Mouse (Mus musculus): ENCODE measurements at regions not wholly inside any gene's neighbourhood (a gene's known extent, or its start where the extent isn't known, plus 50 kb on each side); places are given as distances from the start of the nearest gene placed in this dataset.

GRCm38 (mm10) chr8:96289519-96289918 lies 401.2 kb upstream of the Got2 start:
- ATAC-seq (no peak), DNase-seq (peak; percentile 25)
- no peak overlapping the region for H3K4me2 ChIP-seq (ENCODE audit: low read depth)
- WGBS, result 62% methylated on average over 3 of the region's 3 CpGs
- no peaks in the 10 kb centered on the region; the same call in 1 of the 2 replicates for H3K4me1 ChIP-seq (ENCODE audit: insufficient read depth)
- no peak overlapping the region for H3K4me3 ChIP-seq (ENCODE audit: low read depth, low read length)
- no peaks in the 10 kb centered on the region for H3K27me3 ChIP-seq (ENCODE audit: insufficient read depth, low read length)
- no peaks in the 10 kb centered on the region for H3K9me3 ChIP-seq (ENCODE audit: low read length)
- no peak overlapping the region for H3K9ac ChIP-seq
- peak overlapping the region; percentile 50 for H3K27ac ChIP-seq (ENCODE audit: low read depth, low read length)
- no peaks in the 10 kb centered on the region for H3K36me3 ChIP-seq (ENCODE audit: insufficient read depth)
- TF ChIP-seq CTCF (IDR thresholded peaks at IDR 0.05; ENCODE audit: low read depth), result no peak

- no peaks in the 10 kb centered on the region for H3K9me3 ChIP-seq (ENCODE audit: low read length)
- 22% methylated on average over 3 of the region's 3 CpGs for WGBS
- H3K4me1 ChIP-seq (ENCODE audit: insufficient read depth), result no peaks in the 10 kb centered on the region; the same call in 1 of the 2 replicates
- no peak overlapping the region for H3K4me3 ChIP-seq (ENCODE audit: low read depth, low read length)
- no peak overlapping the region for H3K4me2 ChIP-seq (ENCODE audit: low read depth)
- no peaks in the 10 kb centered on the region for H3K27me3 ChIP-seq (ENCODE audit: insufficient read depth, low read length)
- H3K36me3 ChIP-seq (ENCODE audit: insufficient read depth), result no peaks in the 10 kb centered on the region
- no peak overlapping the region for H3K27ac ChIP-seq (ENCODE audit: low read depth, low read length)
- DNase-seq, result peak; percentile 6
- peak; percentile 14; the same call in 1 of the 2 replicates for ATAC-seq
- no peak overlapping the region for H3K9ac ChIP-seq
- TF ChIP-seq CTCF (IDR thresholded peaks at IDR 0.05; ENCODE audit: low read depth), result no peak
Measured at GRCm38 (mm10) chr8:96288525-96288924, 400.2 kb upstream of the Got2 start.

GRCm38 (mm10) chr8:96277479-96278138 lies 389.3 kb upstream of the Got2 start:
- H3K9me3 ChIP-seq (ENCODE audit: low read length), result no peaks in the 10 kb centered on the region
- H3K4me3 ChIP-seq (ENCODE audit: low read depth, low read length), result no peak overlapping the region
- ATAC-seq (peak; percentile 27; the same call in 1 of the 2 replicates), DNase-seq (peak; percentile 22)
- no peaks in the 10 kb centered on the region for H3K36me3 ChIP-seq (ENCODE audit: insufficient read depth)
- H3K27ac ChIP-seq (ENCODE audit: low read depth, low read length), result no peak overlapping the region
- no peak overlapping the region for H3K9ac ChIP-seq
- no peak for TF ChIP-seq CTCF (IDR thresholded peaks at IDR 0.05; ENCODE audit: low read depth)
- WGBS, result 16% methylated on average over 4 of the region's 4 CpGs
- no peak overlapping the region for H3K4me2 ChIP-seq (ENCODE audit: low read depth)
- no peaks in the 10 kb centered on the region; the same call in 1 of the 2 replicates for H3K4me1 ChIP-seq (ENCODE audit: insufficient read depth)
- H3K27me3 ChIP-seq (ENCODE audit: insufficient read depth, low read length), result no peaks in the 10 kb centered on the region

- Histone ChIP-seq H3K4me1 (ENCODE audit: insufficient read depth) (no peaks in the 10 kb centered on the region; the same call in 1 of the 2 replicates), H3K27me3 (ENCODE audit: insufficient read depth, low read length) (no peaks in the 10 kb centered on the region), H3K4me2 (ENCODE audit: low read depth) (no peak overlapping the region), H3K27ac (ENCODE audit: low read depth, low read length) (no peak overlapping the region), H3K36me3 (ENCODE audit: insufficient read depth) (no peaks in the 10 kb centered on the region), H3K4me3 (ENCODE audit: low read depth, low read length) (no peak overlapping the region), H3K9ac (no peak overlapping the region), H3K9me3 (ENCODE audit: low read length) (no peaks in the 10 kb centered on the region)
- no peak for TF ChIP-seq CTCF (IDR thresholded peaks at IDR 0.05; ENCODE audit: low read depth)
- DNase-seq (no peak), ATAC-seq (no peak)
- WGBS, result 25% methylated on average over 5 of the region's 5 CpGs
Measured at GRCm38 (mm10) chr8:96277058-96277457, 388.7 kb upstream of the Got2 start.

GRCm38 (mm10) chr8:96256294-96256693 lies 367.9 kb upstream of the Got2 start:
- ATAC-seq (peak; percentile 88), DNase-seq (peak; percentile 82)
- WGBS, result 24% methylated on average over 5 of the region's 5 CpGs
- Histone ChIP-seq H3K36me3 (ENCODE audit: insufficient read depth) (no peaks in the 10 kb centered on the region), H3K4me2 (ENCODE audit: low read depth) (peak overlapping the region; percentile 11; the same call in 1 of the 2 replicates), H3K4me3 (ENCODE audit: low read depth, low read length) (no peak overlapping the region), H3K27ac (ENCODE audit: low read depth, low read length) (peak overlapping the region; percentile 62), H3K9ac (0 out of 2 replicates have a peak overlapping the region, but pooled peaks have one; percentile 3), H3K4me1 (ENCODE audit: insufficient read depth) (peaks cover 4% of the 10 kb centered on the region; the same call in 1 of the 2 replicates), H3K27me3 (ENCODE audit: insufficient read depth, low read length) (no peaks in the 10 kb centered on the region), H3K9me3 (ENCODE audit: low read length) (no peaks in the 10 kb centered on the region)
- TF ChIP-seq CTCF (IDR thresholded peaks at IDR 0.05; ENCODE audit: low read depth), result no peak

- WGBS, result 12% methylated on average over 5 of the region's 5 CpGs
- no peaks in the 10 kb centered on the region for H3K36me3 ChIP-seq (ENCODE audit: insufficient read depth)
- peaks cover 4% of the 10 kb centered on the region; the same call in 1 of the 2 replicates for H3K4me1 ChIP-seq (ENCODE audit: insufficient read depth)
- no peak for TF ChIP-seq CTCF (IDR thresholded peaks at IDR 0.05; ENCODE audit: low read depth)
- H3K4me2 ChIP-seq (ENCODE audit: low read depth), result peak overlapping the region; percentile 11; the same call in 1 of the 2 replicates
- peak overlapping the region; percentile 62; the same call in 1 of the 2 replicates for H3K27ac ChIP-seq (ENCODE audit: low read depth, low read length)
- no peak for DNase-seq
- peak; percentile 53; the same call in 1 of the 2 replicates for ATAC-seq
- H3K9ac ChIP-seq, result no peak overlapping the region
- H3K27me3 ChIP-seq (ENCODE audit: insufficient read depth, low read length), result no peaks in the 10 kb centered on the region
- H3K4me3 ChIP-seq (ENCODE audit: low read depth, low read length), result no peak overlapping the region
- no peaks in the 10 kb centered on the region for H3K9me3 ChIP-seq (ENCODE audit: low read length)
Measured at GRCm38 (mm10) chr8:96255811-96256210, 367.5 kb upstream of the Got2 start.

- Histone ChIP-seq H3K27ac (ENCODE audit: low read depth, low read length) (no peak overlapping the region), H3K27me3 (ENCODE audit: insufficient read depth, low read length) (no peaks in the 10 kb centered on the region), H3K9me3 (ENCODE audit: low read length) (no peaks in the 10 kb centered on the region), H3K4me2 (ENCODE audit: low read depth) (no peak overlapping the region), H3K9ac (no peak overlapping the region), H3K4me1 (ENCODE audit: insufficient read depth) (0 out of 2 replicates have a peak, but pooled peaks cover 4% of the 10 kb centered on the region), H3K36me3 (ENCODE audit: insufficient read depth) (no peaks in the 10 kb centered on the region), H3K4me3 (ENCODE audit: low read depth, low read length) (no peak overlapping the region)
- ATAC-seq, result no peak
- WGBS, result 35% methylated on average over 7 of the region's 7 CpGs
- peak; percentile 38 for DNase-seq
- TF ChIP-seq CTCF (IDR thresholded peaks at IDR 0.05; ENCODE audit: low read depth), result no peak
Measured at GRCm38 (mm10) chr8:96246017-96246416, 357.7 kb upstream of the Got2 start.
